In genomic region chr1:105780079-105780456, GRCm38 (mm10) we compare ENCODE assay signal across 8 mouse cellular contexts. TPM values are rescaled to one million over a fixed set of nuclear protein-coding genes. Genes with fewer than 3 reads are reported as not detected.
DNase-seq lines count a peak whose midpoint lies in the region; ATAC-seq and TF ChIP-seq lines count a peak whose summit lies in the region.

No protein-coding gene starts in this region.

- peaks cover 43% of the 10 kb centered on the region for H3K27me3 ChIP-seq in heart, embryonic 10.5 days (ENCODE audit: insufficient read depth, poor library complexity, severe bottlenecking)
- H3K27me3 ChIP-seq in E14TG2a.4 (ENCODE audit: insufficient read depth, low read length), result peaks cover 59% of the 10 kb centered on the region

- peak overlapping the region; percentile 47; the same call in 1 of the 2 replicates for H3K27ac ChIP-seq in heart, embryonic 10.5 days

- peak; percentile 35 to 38; a peak in 3 of 4 replicates for ATAC-seq in hematopoietic stem cell, adult 5-6 weeks (replicated peaks in 1 of 2; ENCODE audit: insufficient read depth in 1 of 2, low FRiP score in 2 of 2, low TSS enrichment in 1 of 2, low read depth in 1 of 2, poor library complexity in 2 of 2, severe bottlenecking in 2 of 2)
- peak; percentile 58 for ATAC-seq in megakaryocyte progenitor cell, adult 5-6 weeks (replicated peaks; ENCODE audit: poor library complexity)

- 38% methylated on average over 12 of the region's 12 CpGs for WGBS in heart, embryonic 10.5 days

- no peaks in the 10 kb centered on the region for H3K36me3 ChIP-seq in heart, embryonic 10.5 days
- H3K36me3 ChIP-seq in E14TG2a.4 (ENCODE audit: insufficient read depth, low read length), result no peaks in the 10 kb centered on the region

- TF ChIP-seq CTCF in E14TG2a.4 (conservative IDR thresholded peaks at IDR 0.05; ENCODE audit: low read length), result no peak

- peak overlapping the region; percentile 66 for H3K4me3 ChIP-seq in heart, embryonic 10.5 days
- H3K4me3 ChIP-seq in E14TG2a.4 (replicated peaks; ENCODE audit: low read length), result peak overlapping the region; percentile 85

- no peak for DNase-seq in heart, embryonic 10.5 days (ENCODE audit: low spot score)
- no peak for DNase-seq in heart, adult 9 months (ENCODE audit: low spot score in 2 of 2)
- DNase-seq in right cerebral cortex, postnatal 10 days (ENCODE audit: low spot score in 2 of 2), result no peak
- no peak for DNase-seq in right cerebral cortex, postnatal 4 days
- no peak for DNase-seq in lung, postnatal 14 days

- peaks cover 14% of the 10 kb centered on the region for H3K4me1 ChIP-seq in heart, embryonic 10.5 days
- peaks cover 17% of the 10 kb centered on the region for H3K4me1 ChIP-seq in E14TG2a.4 (replicated peaks; ENCODE audit: low read depth, low read length)

- H3K9me3 ChIP-seq in heart, embryonic 10.5 days, result no peaks in the 10 kb centered on the region
- no peaks in the 10 kb centered on the region for H3K9me3 ChIP-seq in E14TG2a.4 (ENCODE audit: low read length)

RNA-seq across cellular contexts. Expression of gene Tnfrsf11a, which starts 0.5 kb away (rescaled TPM):
- polyA plus RNA-seq in heart, embryonic 10.5 days (2016; fragmentation: Nextera tagmentation; extraction: Ambion mirVana), result 0.10 and 0.35 TPM in 2 replicates
- total RNA-seq in hematopoietic stem cell, adult 5-6 weeks (2017), result 0.81 and 1.2 TPM in 2 replicates
- 0.22 and 0.64 TPM in 2 replicates for total RNA-seq in megakaryocyte progenitor cell, adult 5-6 weeks (2015)
- 0.98 TPM in 1 of 2 replicates, not detected in the other for total RNA-seq in megakaryocyte progenitor cell, adult 5-6 weeks (2017)
